Mouse (Mus musculus) testis, adult 2 months (tissue): ENCODE results near the gene Llgl2.

Experiments used
- CTCF ChIP-seq: fragments of 200-500 bp; IDR thresholded peaks from 2 replicates; pipeline ENCODE4 v1.5.1; 2012; ENCODE audit warnings: low read depth, mild to moderate bottlenecking, inconsistent platforms, low read length, moderate library complexity; ENCODE audit not compliant: control insufficient read depth, insufficient read depth, insufficient replicate concordance
- POLR2A ChIP-seq: fragments of 200-500 bp; IDR thresholded peaks from 2 replicates; pipeline ENCODE4 v1.6.1; 2012; ENCODE audit warnings: low read depth, mild to moderate bottlenecking, inconsistent platforms, low read length, moderate library complexity; ENCODE audit not compliant: control insufficient read depth

DNA sequence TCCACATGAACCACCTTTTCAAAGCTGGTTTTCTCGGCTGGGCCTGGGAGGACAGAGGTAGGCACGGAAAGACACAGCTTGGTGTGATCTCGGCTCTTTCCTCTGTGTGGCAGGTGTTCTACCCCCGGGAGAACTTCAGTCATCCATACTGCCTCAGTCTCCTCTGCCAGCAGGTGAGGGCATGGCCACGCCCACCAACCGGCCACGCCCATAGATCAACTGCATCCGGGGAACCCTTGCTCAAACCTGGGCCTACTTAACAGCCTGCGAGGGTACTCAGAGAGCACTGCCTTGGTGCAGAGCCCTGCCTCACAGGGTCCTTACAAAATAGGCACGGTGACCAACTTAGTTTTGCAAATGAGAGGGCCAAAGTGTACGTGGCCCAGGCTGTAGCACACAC lies 61.4 kb downstream of the Llgl2 start:
- no peak for TF ChIP-seq POLR2A
- TF ChIP-seq CTCF: no peak
